In genomic region chr11:106160841-106161721, GRCm38 (mm10) we compare ENCODE assay signal across 8 mouse cellular contexts. TPM values are rescaled to one million over a fixed set of nuclear protein-coding genes. Genes with fewer than 3 reads are reported as not detected.
DNase-seq lines count a peak whose midpoint lies in the region; ATAC-seq lines count a peak whose summit lies in the region.

TSS of gene Gm10840 (plus strand) at chr11:106160850.
TSS of gene Limd2 (minus strand) at chr11:106160860.

- H3K4me3 ChIP-seq in heart, embryonic 15.5 days: peak within 1 kb of the TSS; percentile 89
- H3K4me3 ChIP-seq in liver, embryonic 16.5 days (ENCODE audit: low read depth, low read length): peak within 1 kb of the TSS; percentile 71
- peak within 1 kb of the TSS; percentile 86 for H3K4me3 ChIP-seq in neural tube, embryonic 11.5 days (ENCODE audit: low read depth, low read length)

- H3K36me3 ChIP-seq in heart, embryonic 15.5 days: peaks cover 13% of the 10 kb centered on the region
- no peaks in the 10 kb centered on the region for H3K36me3 ChIP-seq in liver, embryonic 16.5 days (ENCODE audit: control insufficient read depth, insufficient read depth)
- peaks cover 12% of the 10 kb centered on the region for H3K36me3 ChIP-seq in neural tube, embryonic 11.5 days (ENCODE audit: control insufficient read depth, insufficient read depth, low read length)

- no peaks in the 10 kb centered on the region for H3K9me3 ChIP-seq in heart, embryonic 15.5 days (replicated peaks)
- no peaks in the 10 kb centered on the region for H3K9me3 ChIP-seq in liver, embryonic 16.5 days (replicated peaks; ENCODE audit: control insufficient read depth, low read length)
- no peaks in the 10 kb centered on the region for H3K9me3 ChIP-seq in neural tube, embryonic 11.5 days (ENCODE audit: control insufficient read depth, low read length)

- peak; percentile 94 for DNase-seq in heart, adult 11 months
- no peak for DNase-seq in heart, adult 9 months (ENCODE audit: low spot score in 2 of 2)
- DNase-seq in layer of hippocampus, adult 18-20 months (ENCODE audit: low spot score in 2 of 2): peak; percentile 91 to 96
- DNase-seq in neural tube, embryonic 11.5 days (ENCODE audit: low spot score): no peak
- peak; percentile 70 to 71 for DNase-seq in thymus, postnatal 10 days (ENCODE audit: low spot score in 2 of 2)

- 39% methylated on average over 22 of the region's 22 CpGs for WGBS in heart, embryonic 15.5 days
- 32% methylated on average over 22 of the region's 22 CpGs for WGBS in liver, embryonic 16.5 days (ENCODE audit: insufficient replicate concordance)
- WGBS in neural tube, embryonic 11.5 days: 30% methylated on average over 22 of the region's 22 CpGs

- peaks cover 39% of the 10 kb centered on the region for H3K4me1 ChIP-seq in heart, embryonic 15.5 days (replicated peaks)
- peaks cover 12% of the 10 kb centered on the region for H3K4me1 ChIP-seq in liver, embryonic 16.5 days (ENCODE audit: control insufficient read depth, low read depth, low read length)
- peaks cover 17% of the 10 kb centered on the region for H3K4me1 ChIP-seq in neural tube, embryonic 11.5 days (ENCODE audit: control insufficient read depth, insufficient read depth, low read length)

- H3K27ac ChIP-seq in heart, embryonic 15.5 days: peak within 1 kb of the TSS; percentile 90
- peak within 1 kb of the TSS; percentile 87 for H3K27ac ChIP-seq in liver, embryonic 16.5 days (ENCODE audit: low read length)
- H3K27ac ChIP-seq in neural tube, embryonic 11.5 days (ENCODE audit: low read depth, low read length): peak within 1 kb of the TSS; percentile 97

- no peaks in the 10 kb centered on the region for H3K27me3 ChIP-seq in heart, embryonic 15.5 days
- peaks cover 19% of the 10 kb centered on the region for H3K27me3 ChIP-seq in liver, embryonic 16.5 days (ENCODE audit: control insufficient read depth, insufficient read depth, low read depth, low read length)
- no peaks in the 10 kb centered on the region for H3K27me3 ChIP-seq in neural tube, embryonic 11.5 days (ENCODE audit: control insufficient read depth, insufficient read depth, low read length)

- peak within 1 kb of the TSS; percentile 97 for H3K4me2 ChIP-seq in heart, embryonic 15.5 days
- H3K4me2 ChIP-seq in liver, embryonic 16.5 days (ENCODE audit: low read depth, low read length): peak within 1 kb of the TSS; percentile 94
- H3K4me2 ChIP-seq in neural tube, embryonic 11.5 days (ENCODE audit: low read depth): peak within 1 kb of the TSS; percentile 94

- ATAC-seq in common myeloid progenitor, adult 5-6 weeks (replicated peaks; ENCODE audit: low read depth, poor library complexity, severe bottlenecking): peak; percentile 23
- no peak; the same call in 1 of the 2 replicates for ATAC-seq in heart, embryonic 15.5 days (replicated peaks; ENCODE audit: insufficient number of reproducible peaks, insufficient read depth, low FRiP score, low read depth)
- peak; percentile 17; the same call in 1 of the 2 replicates for ATAC-seq in liver, embryonic 16.5 days (ENCODE audit: low read depth)
- ATAC-seq in neural tube, embryonic 11.5 days (ENCODE audit: insufficient read depth, low FRiP score, low TSS enrichment): 0 out of 2 replicates have a peak, but pooled peaks have one; percentile 18

- peak within 1 kb of the TSS; percentile 93 for H3K9ac ChIP-seq in heart, embryonic 15.5 days
- H3K9ac ChIP-seq in liver, embryonic 16.5 days (ENCODE audit: low read depth, low read length): peak within 1 kb of the TSS; percentile 76
- H3K9ac ChIP-seq in neural tube, embryonic 11.5 days (ENCODE audit: low read length): peak within 1 kb of the TSS; percentile 95

RNA-seq across cellular contexts. Expression of gene Gm10840, which starts in this region (rescaled TPM):
- total RNA-seq in common myeloid progenitor, adult 5-6 weeks (2017): not detected in 2 replicates
- polyA plus RNA-seq in heart, embryonic 15.5 days (2015; fragmentation: Nextera tagmentation; extraction: Ambion mirVana): not detected in 2 replicates
- total RNA-seq in layer of hippocampus, adult 18-20 months (2021): 1 to 10 TPM in 1 of 2 experiments, not detected in 1; 1.4 TPM
- polyA plus RNA-seq in liver, embryonic 16.5 days (2015; fragmentation: Nextera tagmentation; extraction: Ambion mirVana): not detected in 2 replicates
- polyA plus RNA-seq in neural tube, embryonic 11.5 days (2014; fragmentation: Nextera tagmentation; extraction: Ambion mirVana): not detected in 2 replicates

RNA-seq across cellular contexts. Expression of gene Limd2, which starts in this region (rescaled TPM):
- total RNA-seq in common myeloid progenitor, adult 5-6 weeks (2017): 22.7 and 26.6 TPM in 2 replicates
- 75.9 and 110 TPM in 2 replicates for polyA plus RNA-seq in heart, embryonic 15.5 days (2015; fragmentation: Nextera tagmentation; extraction: Ambion mirVana)
- total RNA-seq in layer of hippocampus, adult 18-20 months (2021): 100 to 1,000 TPM; 144 to 147 TPM
- polyA plus RNA-seq in liver, embryonic 16.5 days (2015; fragmentation: Nextera tagmentation; extraction: Ambion mirVana): 76.8 and 79.6 TPM in 2 replicates
- 295 and 337 TPM in 2 replicates for polyA plus RNA-seq in neural tube, embryonic 11.5 days (2014; fragmentation: Nextera tagmentation; extraction: Ambion mirVana)

Comparison
In these comparisons a context has a peak if more than half of its experiments do, and no peak if none do; other contexts are left out.
1. DNase-seq: peak in heart, adult 11 months (single experiment), layer of hippocampus, adult 18-20 months (2 of 2) and thymus, postnatal 10 days (2 of 2); none in heart, adult 9 months (0 of 2) and neural tube, embryonic 11.5 days (single experiment).
2. Peak in every context shown above with its lines, with median percentiles within 50 percentile points of each other: H3K27ac ChIP-seq, H3K4me2 ChIP-seq, H3K4me3 ChIP-seq and H3K9ac ChIP-seq.